Mouse (Mus musculus): ENCODE data around the gene Gas2l2. TPM values are rescaled to one million over a fixed set of nuclear protein-coding genes. Genes with fewer than 3 reads are reported as not detected.

The Gas2l2 gene
- not detected for total RNA-seq (2021)
- long read RNA-seq, experiment 1: 0 reads
- long read RNA-seq, experiment 2: 0 reads

DNA sequence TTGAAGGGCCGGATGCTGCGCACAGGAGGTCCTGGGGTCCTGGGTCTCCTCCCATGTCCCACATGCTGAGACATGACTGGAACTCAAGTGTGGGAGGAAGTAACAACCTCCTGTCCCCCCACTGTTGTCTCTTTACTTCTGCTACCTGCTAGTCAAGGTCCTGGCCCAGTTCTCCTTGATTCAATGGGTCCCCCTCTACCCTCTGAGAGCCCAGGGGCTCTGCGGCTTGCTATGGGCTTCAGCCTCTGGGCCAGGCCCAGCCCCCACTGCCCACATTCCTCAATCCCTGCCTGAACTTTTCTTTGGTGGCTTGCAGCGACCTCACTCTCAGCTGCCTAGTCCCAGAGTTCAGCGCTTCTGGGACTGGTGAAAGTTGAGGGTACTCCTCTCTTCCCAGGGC lies at the start of gene Gas2l2:
Gene Gas2l2 (minus strand): TSS at position 101 of the 400 bp plus-strand sequence.
- DNase-seq: no peak

DNA sequence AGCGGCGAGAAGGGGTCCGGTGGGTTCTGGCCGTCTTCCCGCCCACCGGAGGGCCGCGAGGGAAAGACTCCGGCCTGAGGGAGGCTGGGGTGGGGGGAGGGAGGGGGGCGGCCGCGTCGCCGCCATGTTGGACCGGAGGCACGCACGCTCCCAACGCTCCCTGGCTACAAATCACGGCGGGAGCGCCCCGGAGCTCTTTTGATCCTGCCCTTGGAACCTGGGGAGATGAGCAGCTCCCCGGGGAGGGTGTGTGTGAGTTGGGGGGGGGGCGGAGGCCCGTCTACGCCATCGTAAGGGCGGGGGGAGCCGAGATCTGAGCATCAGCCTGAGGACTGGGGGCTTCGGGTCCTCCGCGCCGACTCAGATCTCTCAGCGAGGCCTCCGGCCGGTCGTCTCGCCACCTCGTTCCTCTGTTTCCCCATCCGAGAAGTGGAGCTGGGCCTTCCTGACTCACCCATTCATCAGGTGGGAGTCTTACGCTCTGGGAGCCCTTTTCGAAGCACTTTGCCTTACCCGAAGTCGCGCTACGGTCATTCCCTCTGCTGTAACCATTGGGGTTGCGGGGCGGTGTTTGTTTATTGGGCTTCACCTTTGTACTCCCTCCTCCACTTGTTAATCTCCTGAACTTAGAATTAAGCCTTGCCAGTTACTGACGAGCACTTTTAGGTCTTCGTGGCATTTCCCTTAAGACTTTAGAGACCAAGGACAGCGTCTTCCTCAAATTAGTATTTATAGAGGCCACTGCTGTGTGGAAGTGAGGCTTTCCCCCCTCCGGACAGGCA lies 44.2 kb upstream of the Gas2l2 start:
- peak in 1 of 2 experiments; percentile 56 for DNase-seq

DNA sequence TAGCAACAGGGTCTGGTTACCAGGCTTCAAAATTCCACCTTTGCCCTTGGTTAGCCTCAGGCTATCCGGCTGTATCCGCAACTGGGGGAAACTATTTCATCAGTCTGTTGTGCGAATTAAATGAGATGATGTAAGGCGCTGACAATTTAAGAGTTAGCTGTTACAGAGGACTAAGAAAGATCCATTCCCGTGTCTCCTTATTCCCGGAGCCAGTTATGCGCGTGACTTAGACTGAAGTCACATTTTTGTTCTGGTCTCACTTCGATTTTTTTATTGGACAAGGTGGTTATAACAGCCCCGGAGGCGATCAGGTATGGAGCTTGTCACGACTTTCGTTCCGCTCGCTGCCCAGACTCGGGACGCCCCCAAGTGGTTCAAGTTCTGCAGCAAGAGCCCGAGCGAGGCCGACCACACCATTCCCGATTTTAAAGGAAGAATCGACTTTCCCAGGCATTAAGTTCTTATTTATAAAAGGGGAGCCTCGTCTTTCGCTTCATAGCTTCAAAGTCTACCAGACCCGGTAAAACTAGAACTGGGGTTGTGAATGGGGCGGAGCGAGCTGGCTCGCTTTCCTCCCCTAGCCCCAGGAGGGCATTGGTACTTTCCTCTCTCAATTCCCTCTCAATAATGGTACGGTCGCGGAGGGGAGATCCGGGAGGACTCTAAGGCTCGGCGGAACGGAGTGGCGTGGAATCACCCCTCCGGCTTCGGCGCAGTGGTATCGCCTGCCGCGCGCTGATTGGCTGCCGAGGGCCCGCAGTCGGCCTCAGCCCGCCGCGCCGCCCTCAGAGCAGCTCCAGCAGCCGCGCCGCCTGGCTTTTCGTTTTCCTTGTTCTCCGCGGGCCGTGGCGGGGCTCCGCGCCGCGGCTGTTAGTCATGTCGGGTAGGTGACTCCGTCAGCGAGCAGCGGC lies 43.3 kb upstream of the Gas2l2 start, which contains the start of gene Taf15:
Gene Taf15 (plus strand): TSS at position 763 of the 911 bp plus-strand sequence.
- DNase-seq: peak; percentile 98 to 99

DNA sequence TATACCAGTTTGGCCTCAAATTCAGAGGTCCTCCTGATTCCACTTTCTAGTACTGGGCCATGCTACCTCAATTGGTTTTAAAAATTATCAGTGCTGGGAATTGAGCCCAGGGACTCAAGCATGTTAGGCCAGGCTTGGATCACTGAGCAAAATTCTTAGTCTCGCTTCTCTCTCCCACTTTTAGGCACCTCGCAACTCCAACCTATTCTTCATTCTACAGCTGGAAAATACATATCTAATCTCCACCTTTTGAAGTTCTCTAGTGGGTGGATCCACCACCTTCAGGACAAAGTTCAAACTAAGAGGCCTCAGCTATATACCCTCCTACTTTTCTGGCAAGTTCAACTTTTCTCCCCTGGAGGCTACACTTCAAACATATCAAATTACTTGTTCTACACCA lies 42.5 kb upstream of the Gas2l2 start:
- DNase-seq: peak in 1 of 2 experiments; percentile 3

DNA sequence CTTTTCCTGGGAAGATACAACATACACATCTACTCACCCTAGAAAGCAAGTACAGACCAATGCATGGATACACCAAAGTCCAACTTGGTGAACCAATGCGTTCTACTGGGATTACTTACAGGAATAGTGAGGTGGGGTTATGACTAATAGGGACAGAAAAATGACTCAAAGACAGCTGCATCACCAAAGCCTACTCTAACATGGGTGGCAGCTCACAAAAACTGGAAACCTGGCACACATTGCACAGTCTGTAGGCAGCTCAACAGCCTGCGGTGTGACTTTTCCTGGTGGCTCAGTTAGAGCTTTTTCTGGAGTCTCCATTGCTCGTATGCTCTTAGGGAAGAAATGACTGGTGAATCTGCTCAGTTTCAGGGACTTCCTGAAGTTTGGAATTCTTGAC lies 39.5 kb upstream of the Gas2l2 start:
- DNase-seq: no peak

DNA sequence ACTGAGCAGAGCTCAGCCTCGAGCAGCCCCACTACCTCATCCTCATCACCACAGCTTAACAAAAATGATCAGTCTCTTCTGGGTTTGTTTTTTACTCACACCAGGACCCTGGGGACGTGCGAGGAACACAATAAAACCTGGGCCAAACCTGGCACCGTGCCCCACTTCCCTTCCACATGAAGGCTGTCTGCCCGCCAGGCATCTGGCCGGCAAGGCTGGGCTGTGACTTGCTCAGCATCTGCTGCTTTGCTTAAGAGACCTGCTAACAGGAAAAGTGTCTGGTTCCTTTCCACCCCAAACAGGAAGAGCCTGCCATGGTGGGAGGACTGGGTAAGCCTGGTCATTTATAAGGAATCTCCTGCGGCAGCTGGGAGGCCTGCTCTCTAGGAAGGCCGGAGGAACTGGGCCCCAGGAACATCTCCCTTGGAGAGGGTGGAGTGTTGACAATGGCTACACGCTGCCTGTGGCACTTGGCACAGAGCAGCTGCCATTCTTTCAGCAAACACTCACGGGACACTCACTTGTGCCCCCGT lies 37.9 kb upstream of the Gas2l2 start:
- DNase-seq: peak; percentile 82 to 92

DNA sequence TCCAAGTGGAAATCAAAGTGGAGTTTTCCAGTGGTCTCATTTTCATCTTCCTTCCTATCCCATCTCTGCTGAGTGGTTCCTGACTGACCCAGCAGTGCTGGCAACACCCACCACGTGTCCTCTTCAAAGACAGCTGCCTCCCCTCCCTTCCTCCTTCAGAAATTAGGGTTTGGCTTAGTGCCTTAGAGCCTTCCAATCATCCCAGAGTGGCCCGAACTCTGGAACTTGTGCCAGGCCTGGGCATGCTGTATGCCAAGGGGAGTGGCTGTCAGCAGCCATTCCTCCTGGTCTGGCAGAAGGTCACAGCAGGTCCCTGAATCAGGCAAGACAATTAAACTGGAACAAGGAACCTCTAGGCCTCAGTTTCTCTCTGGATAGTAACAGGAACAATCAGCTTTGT lies 36.7 kb upstream of the Gas2l2 start:
- peak; percentile 77 to 83 for DNase-seq

DNA sequence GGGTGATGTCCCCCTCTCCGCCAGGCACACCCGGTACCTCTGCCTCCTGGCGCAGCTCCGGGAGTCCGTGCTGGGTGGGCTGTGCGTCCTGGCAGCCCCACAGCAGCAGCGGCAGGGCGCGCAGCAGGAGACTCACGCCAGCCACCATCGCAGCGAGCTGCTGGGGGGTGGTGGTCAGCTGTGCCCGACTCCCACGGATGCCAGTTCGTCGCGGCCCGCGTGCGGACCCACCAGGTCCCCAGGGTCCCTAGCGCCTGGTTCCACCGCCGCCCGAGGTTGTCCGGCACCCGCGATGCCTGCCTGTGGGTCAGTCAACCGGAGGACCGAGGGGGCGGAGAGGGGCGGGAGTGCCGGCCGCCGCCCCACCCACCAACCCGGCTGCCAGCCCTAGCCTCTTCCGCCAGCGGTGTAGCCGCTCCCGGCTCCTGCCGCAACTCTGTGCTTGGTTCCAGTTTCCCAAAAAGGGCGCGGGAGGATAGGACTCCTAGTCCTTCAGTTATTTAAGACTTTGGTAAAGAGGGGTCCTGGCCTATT lies 33.5 kb upstream of the Gas2l2 start, which contains the start of gene Mmp28:
Gene Mmp28 (minus strand): TSS at position 361 of the 534 bp plus-strand sequence.
- peak; percentile 79 to 84 for DNase-seq

DNA sequence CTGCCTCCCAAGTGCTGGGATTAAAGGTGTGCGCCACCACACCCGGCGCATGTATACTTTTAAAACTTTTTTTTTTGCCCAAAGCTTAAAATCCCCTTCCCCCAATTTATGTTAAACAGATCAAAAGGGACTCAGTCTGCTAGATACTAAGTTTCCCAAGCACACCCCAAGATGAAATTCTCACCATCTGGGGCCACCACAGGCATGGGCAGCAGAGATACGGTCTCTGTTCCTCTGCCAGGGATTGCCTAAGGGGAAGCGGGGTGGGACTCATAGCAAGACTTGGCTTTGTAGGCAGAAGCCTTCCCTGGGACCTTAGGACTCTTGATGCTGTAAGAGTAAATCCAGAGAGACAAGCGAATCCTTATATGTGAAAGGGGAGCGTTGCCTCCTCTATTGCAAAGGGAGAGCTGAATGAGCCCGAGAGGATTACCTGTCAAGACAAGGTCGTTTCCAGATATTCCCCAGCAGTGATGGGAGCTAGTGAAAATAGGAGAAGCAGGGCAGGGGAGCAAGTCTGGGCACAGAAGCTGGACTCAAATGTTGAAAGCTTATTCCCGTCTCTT lies 32.3 kb upstream of the Gas2l2 start:
- DNase-seq: no peak

DNA sequence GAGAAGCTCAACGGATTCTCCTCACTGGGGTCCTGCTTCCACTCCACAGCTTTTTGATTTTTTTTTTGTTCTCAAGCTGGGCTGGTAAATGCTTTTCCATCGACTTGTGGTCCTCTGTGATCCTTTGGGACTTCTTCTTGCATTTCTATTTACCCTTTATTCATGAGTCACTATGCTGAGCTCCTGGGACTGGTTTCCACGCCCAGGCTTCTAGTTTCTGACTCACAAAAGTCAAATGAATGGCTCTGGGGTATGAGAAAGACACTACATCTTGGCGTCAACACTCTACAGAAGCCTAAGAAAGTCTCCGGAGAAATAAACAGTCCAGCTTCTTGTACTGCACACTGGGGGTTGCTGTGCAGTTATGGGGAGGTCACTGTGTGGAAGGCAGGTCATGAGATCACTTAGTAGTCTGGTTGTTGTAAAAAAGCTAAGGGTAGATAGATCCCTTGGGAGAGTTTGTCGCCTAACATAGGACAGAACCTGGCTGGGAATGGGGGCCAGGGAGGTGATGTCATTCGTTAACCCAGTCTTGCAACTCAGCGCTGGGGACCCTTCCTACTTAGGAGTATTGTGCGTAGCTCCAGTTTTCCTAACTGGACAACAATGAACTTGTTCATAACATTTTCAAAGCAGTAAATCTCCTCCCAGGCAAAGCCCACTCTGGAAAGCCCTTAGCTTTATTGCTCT lies 28.8 kb upstream of the Gas2l2 start:
- DNase-seq: peak in 1 of 2 experiments; percentile 71

DNA sequence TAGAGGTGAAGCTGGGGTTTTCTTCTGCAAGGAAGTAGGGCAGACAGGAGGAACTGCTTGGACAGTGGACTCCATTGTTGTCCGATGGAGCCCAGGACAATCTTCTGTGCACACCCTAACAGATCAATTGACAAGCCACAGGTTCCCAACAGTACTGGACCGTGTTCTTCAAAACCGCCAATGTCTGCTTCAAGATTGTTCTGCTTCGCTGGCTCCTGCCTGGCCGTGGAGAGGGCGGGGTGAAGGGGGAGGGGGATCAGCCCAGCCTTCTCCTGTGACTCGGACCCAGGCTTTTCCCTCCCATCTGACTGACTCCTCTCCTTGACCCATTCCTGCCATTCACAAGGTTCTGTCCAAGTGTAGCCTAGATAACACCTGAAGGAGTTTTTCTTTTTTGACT lies 28.0 kb upstream of the Gas2l2 start:
- DNase-seq: no peak

DNA sequence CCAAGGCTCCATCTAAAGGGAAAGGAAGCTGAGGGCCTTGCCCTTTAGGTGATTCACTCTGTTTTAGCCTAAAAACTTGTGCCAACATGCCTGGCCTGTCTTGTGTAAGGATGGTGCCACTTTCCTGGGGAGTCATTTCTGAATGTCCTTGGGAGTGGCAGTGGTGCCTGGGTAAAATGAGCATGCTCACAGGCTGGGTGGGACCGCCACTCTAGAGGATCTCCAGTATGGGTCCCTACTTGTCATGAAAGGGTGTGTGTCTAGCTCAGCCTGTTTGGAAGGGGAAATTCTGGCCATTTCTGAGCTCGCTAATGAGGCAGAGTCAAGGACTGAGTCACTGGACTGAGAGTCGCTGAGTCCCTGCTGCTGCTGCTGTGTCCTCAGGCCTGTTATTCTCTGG lies 26.4 kb upstream of the Gas2l2 start:
- DNase-seq: no peak

DNA sequence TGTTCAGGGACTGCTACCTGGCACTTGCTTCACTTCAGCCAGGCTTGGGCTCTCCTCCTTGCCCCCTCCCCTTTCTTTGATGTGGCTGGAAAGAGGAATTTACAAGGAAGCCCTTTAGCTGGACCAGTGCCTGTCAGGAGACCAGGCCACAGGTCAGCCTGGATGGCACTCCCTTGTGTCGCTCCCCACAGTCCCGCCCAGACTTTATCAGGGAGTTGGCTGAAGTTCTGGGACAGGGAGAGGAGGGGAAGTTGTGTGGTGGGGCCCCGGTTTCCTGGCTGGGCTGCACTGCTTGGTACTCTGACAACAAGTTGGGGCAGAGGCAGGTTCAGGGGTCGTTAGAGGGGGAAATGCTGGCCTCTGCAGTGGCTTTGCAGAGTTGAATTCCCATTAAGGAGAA lies 25.3 kb upstream of the Gas2l2 start:
- DNase-seq: peak; percentile 63 to 76

DNA sequence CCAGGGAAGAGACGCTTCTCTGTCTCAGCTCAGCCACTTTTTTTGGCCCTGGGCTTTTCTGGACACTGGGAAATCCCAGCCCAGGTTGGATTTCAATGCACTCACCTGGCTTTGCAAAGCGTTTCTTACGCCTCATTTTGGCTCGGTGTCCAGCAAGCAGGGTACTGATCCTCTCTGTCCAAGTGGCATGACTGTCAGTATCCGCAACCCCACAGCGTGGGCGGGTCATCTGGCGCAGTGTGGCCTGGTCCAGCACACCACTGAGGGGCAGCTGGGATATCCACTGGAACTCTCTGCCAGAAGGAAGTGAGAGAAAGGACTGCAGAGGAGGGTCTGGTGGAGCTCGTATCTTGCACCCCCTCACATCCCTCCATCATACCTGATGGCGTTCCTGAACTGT lies 22.0 kb upstream of the Gas2l2 start:
- no peak for DNase-seq

DNA sequence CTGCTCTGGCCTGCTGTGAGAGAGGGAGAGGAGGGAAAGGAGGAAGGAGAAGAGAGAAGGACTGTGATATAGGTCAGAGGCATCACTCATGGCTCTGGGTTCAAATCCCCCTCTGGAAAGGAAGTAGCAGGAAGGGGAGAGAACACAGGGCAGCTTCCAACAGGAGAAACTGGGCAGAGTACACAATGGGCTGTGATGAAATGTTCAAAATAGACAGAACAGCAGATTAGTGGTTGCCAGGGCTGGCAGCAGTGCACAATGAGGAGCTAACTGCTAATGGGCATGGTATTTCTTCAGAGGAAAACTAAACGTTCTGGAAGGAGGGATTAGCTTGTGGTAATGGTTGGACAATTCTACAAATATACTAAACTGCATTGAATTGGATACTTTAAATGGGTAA lies 21.3 kb upstream of the Gas2l2 start:
- DNase-seq: no peak

DNA sequence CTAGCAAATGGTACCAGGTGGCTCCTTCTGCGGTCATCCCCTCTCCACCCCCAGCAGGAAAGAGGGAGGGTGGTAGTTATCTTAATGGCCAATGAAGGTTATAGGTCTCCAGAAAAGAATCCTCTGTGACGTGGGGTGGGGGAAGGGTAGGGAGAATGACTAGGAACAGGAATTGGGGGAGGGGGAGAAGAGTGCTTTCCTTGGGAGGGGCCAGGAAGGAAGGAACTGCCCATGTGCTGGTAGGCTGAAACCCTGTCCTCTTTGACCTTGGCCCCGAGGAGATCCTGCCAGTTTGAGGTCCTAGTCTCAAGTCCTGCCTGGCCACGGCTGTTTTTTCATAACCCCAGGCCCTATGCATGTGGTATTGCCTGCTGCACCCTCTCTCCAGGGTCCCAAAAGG lies 20.0 kb upstream of the Gas2l2 start:
- no peak for DNase-seq

DNA sequence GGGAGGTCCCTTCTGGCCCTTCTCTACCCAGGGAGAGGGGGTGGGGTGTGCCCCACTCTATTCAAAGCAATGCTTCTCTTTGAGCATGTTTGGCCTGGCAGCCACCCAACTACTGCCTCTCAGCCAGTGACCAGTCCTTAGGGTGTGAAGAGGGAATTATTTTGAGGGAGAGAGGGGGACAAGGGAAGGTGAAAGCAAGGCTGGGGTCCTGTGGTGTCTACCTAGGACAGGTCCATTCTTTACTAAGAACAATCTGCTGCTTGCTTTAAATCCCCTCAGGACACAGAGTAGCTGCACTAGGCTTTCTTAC lies 19.6 kb upstream of the Gas2l2 start:
- peak; percentile 63 for DNase-seq

DNA sequence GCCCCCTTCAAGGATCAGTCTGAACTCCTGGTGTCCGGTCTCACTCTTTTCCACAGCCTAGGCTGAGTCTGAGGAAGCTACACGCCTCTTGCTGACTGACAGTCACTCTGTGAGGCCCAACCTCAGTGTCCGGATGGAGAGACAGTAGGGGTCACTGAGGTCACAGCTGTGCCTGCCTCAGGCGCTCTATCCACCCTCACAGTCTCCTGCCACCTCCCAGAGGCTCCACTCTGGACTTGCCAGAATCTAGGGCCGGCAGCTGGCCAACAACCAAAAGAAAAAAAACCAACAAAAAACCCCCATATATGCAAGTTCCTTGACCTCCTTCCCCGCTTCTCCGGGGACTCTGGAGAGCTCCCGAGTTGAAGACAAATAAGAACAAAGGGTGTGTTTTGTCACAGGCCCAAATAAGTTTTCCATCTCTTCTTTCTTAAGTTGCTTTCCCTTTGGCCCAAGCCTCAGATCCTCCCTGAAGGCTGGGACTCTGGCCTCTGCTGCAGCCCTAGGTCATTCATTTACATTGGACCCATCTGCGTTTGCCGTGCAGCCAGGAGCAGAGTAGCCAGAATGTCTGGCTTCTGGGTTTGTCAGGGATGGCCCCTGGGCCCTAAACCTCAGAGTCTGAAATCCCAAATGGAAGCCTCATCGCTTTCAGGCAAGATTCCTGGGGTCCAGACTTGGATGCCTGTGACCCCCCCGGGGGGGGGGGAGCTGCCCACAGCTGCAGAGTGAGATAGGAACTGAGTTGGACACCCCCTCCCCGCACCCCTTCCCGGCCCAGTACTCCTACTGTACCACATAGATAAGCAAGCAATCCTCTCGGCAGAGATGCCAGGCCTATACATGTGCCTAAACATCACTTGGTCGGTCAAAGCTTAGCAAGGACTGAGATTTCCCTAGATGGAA lies 19.0 kb upstream of the Gas2l2 start:
- DNase-seq: peak; percentile 67 to 77

DNA sequence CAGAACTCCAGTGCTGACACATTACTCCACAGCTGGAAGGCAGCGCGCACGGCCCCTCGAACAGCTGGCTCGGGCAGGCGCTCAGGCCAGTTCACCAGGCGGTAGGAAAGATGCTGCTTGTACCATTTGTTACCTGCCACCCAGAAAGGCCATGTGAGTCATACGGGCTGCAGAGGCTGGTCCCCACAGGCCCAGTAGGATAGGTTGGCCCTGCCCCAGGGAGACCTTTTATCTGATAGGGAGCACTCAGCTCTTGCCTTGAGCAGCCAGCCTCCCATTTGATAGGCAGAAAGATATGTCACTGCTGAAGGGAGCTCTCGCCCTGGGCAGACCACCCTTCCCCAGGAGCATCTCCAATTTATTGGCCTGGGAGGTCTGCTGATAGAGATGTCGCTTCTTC lies 18.4 kb upstream of the Gas2l2 start:
- DNase-seq: no peak

DNA sequence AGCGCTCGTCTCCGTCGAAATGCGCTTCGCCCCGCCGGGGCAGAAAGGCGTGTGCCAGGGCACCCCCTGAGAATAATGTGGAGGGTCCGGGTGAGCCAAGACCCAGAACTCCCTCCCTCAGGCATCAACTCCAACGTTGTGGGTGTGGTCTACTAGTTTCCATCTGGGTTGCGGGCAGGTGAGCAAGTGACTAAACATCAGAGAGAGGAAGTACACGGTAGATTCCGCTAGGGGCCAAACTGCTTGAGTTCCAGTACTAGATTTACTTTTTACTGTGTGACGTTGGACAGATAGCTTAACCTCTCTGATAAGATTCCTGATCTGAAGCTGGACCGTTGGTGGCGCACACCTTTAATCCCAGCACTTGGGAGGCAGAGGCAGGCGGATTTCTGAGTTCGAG lies 15.7 kb upstream of the Gas2l2 start:
- no peak for DNase-seq

DNA sequence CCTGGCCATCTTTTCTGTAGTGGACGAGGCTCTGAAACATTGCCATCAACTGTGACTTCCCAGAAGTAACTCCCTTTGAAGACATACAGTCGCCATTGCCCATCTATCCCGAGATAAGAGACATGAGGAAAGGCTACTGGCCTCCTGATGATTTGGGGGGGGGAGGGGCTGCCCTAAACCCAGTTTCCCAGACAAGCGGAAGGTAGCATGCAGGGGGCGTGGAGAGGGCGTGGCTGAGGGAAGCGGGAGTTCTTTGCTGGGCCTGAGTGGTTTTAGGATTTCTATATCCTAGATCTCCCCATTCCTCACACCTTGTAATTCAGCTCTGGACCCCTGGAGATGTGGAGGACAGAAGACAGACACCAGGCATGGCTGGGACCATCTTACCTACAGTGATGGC lies 14.6 kb upstream of the Gas2l2 start:
- DNase-seq: no peak

Data from heart, adult 18-20 months (tissue).